Mouse (Mus musculus) myocyte (in vitro differentiated cells): ENCODE measurements around the gene Fbln2.

Experiments used
- E2F4 ChIP-seq: IDR thresholded peaks from one replicate; pipeline ENCODE4 v1.6.1; 2011; ENCODE audit warnings: mild to moderate bottlenecking, control low read depth, moderate library complexity; ENCODE audit not compliant: insufficient read depth
- MAX ChIP-seq: IDR thresholded peaks from one replicate; pipeline ENCODE4 v1.6.1; 2011; ENCODE audit warnings: low read depth, mild to moderate bottlenecking, control low read depth
- MYOD1 ChIP-seq, 3 experiments: IDR thresholded peaks; one replicate each; pipeline ENCODE4 v1.6.1; 2011; ENCODE audit warnings: control low read depth in 2 of 3, low read depth in 2 of 3, mild to moderate bottlenecking in 2 of 3, moderate library complexity in 1 of 3; ENCODE audit not compliant: insufficient read length in 2 of 3, control insufficient read depth in 1 of 3
- POLR2A ChIP-seq: IDR thresholded peaks from one replicate; pipeline ENCODE4 v1.6.1; 2011; ENCODE audit warnings: low read depth, mild to moderate bottlenecking, control low read depth, moderate library complexity; ENCODE audit not compliant: insufficient read length
- POLR2AphosphoS2 ChIP-seq: IDR thresholded peaks from one replicate; pipeline ENCODE4 v1.6.1; 2011; ENCODE audit warnings: low read depth, control low read depth; ENCODE audit not compliant: insufficient read length
- REST ChIP-seq: IDR thresholded peaks from one replicate; pipeline ENCODE4 v1.6.1; 2011; ENCODE audit warnings: mild to moderate bottlenecking, control low read depth, moderate library complexity; ENCODE audit not compliant: insufficient read depth, insufficient read length
- TCF12 ChIP-seq: IDR thresholded peaks from one replicate; pipeline ENCODE4 v1.6.1; 2011; ENCODE audit warnings: mild to moderate bottlenecking, control low read depth; ENCODE audit not compliant: poor library complexity, insufficient read depth, severe bottlenecking
- TCF3 ChIP-seq: IDR thresholded peaks from one replicate; pipeline ENCODE4 v1.6.1; 2011; ENCODE audit warnings: low read depth, control low read depth; ENCODE audit not compliant: insufficient read length

GRCm38 (mm10) chr6:91284521-91285449 lies 72.5 kb downstream of the Fbln2 start:
- no peak for TF ChIP-seq POLR2A
- no peak for TF ChIP-seq REST
- TF ChIP-seq POLR2AphosphoS2, result no peak
- no peak for TF ChIP-seq E2F4
- TF ChIP-seq MAX, result no peak
- no peak for TF ChIP-seq TCF3
- no peak for TF ChIP-seq MYOD1 (IDR thresholded peaks at IDR 0.05; ENCODE audit: control insufficient read depth in 1 of 3, insufficient read length in 2 of 3, low read depth in 2 of 3)
- TF ChIP-seq TCF12, result peak; percentile 24
